Mouse (Mus musculus) spleen, adult 2 months (tissue): ENCODE results near the gene Sh3glb1.

Source experiments
- CTCF ChIP-seq: fragments of 200-500 bp; IDR thresholded peaks from 2 replicates; pipeline ENCODE4 v1.5.1; 2011; ENCODE audit warnings: mild to moderate bottlenecking, inconsistent platforms; ENCODE audit not compliant: insufficient read depth, insufficient read length, insufficient replicate concordance; ENCODE audit errors: extremely low read depth
- POLR2A ChIP-seq: fragments of 200-500 bp; IDR thresholded peaks from 2 replicates; pipeline ENCODE4 v1.6.1; 2011; ENCODE audit warnings: low read depth, low read length, inconsistent platforms

- TF ChIP-seq CTCF (no peak), POLR2A (no peak)
Measured at GRCm38 (mm10) chr3:144759719-144760118, 39.6 kb upstream of the Sh3glb1 start.
